Mouse (Mus musculus) myocyte (in vitro differentiated cells): Measurements from ENCODE around the gene Wnt6. TPM values are rescaled to one million over a fixed set of nuclear protein-coding genes. Genes with fewer than 3 reads are reported as not detected.

Experiments
- H3K27me3 ChIP-seq: one replicate; pipeline ENCODE4 v1.6.1; 2011; ENCODE audit not compliant: control insufficient read depth, insufficient read depth, insufficient read length
- H3K36me3 ChIP-seq: one replicate; pipeline ENCODE4 v1.6.1; 2011; ENCODE audit not compliant: control insufficient read depth, insufficient read depth
- H3K4me2 ChIP-seq: one replicate; pipeline ENCODE4 v1.6.1; 2011; ENCODE audit warnings: low read depth, control low read depth
- H3K4me3 ChIP-seq: one replicate; pipeline ENCODE4 v1.5.1; 2011; ENCODE audit warnings: mild to moderate bottlenecking, control low read depth, moderate library complexity
- H3K79me2 ChIP-seq: one replicate; pipeline ENCODE4 v1.6.1; 2011; ENCODE audit not compliant: control insufficient read depth, insufficient read depth
- H3ac ChIP-seq: one replicate; pipeline ENCODE4 v1.6.1; 2011; ENCODE audit not compliant: control insufficient read depth, insufficient read length
- CEBPB ChIP-seq: IDR thresholded peaks from 2 replicates; pipeline ENCODE4 v1.6.1; 2011; ENCODE audit warnings: mild to moderate bottlenecking, moderate library complexity; ENCODE audit not compliant: poor library complexity, insufficient read depth, severe bottlenecking
- E2F4 ChIP-seq: IDR thresholded peaks from one replicate; pipeline ENCODE4 v1.6.1; 2011; ENCODE audit warnings: mild to moderate bottlenecking, control low read depth, moderate library complexity; ENCODE audit not compliant: insufficient read depth
- MAX ChIP-seq: IDR thresholded peaks from one replicate; pipeline ENCODE4 v1.6.1; 2011; ENCODE audit warnings: low read depth, mild to moderate bottlenecking, control low read depth
- MYOD1 ChIP-seq, 3 experiments: IDR thresholded peaks; one replicate each; pipeline ENCODE4 v1.6.1; 2011; ENCODE audit warnings: control low read depth in 2 of 3, low read depth in 2 of 3, mild to moderate bottlenecking in 2 of 3, moderate library complexity in 1 of 3; ENCODE audit not compliant: insufficient read length in 2 of 3, control insufficient read depth in 1 of 3
- MYOG ChIP-seq, 3 experiments: IDR thresholded peaks; one replicate each; pipeline ENCODE4 v1.6.1; 2011; ENCODE audit warnings: control low read depth in 2 of 3, low read depth in 2 of 3, mild to moderate bottlenecking in 2 of 3; ENCODE audit not compliant: insufficient read length in 2 of 3, control insufficient read depth in 1 of 3, insufficient read depth in 1 of 3
- POLR2A ChIP-seq: IDR thresholded peaks from one replicate; pipeline ENCODE4 v1.6.1; 2011; ENCODE audit warnings: low read depth, mild to moderate bottlenecking, control low read depth, moderate library complexity; ENCODE audit not compliant: insufficient read length
- POLR2AphosphoS2 ChIP-seq: IDR thresholded peaks from one replicate; pipeline ENCODE4 v1.6.1; 2011; ENCODE audit warnings: low read depth, control low read depth; ENCODE audit not compliant: insufficient read length
- REST ChIP-seq: IDR thresholded peaks from one replicate; pipeline ENCODE4 v1.6.1; 2011; ENCODE audit warnings: mild to moderate bottlenecking, control low read depth, moderate library complexity; ENCODE audit not compliant: insufficient read depth, insufficient read length
- SRF ChIP-seq: IDR thresholded peaks from one replicate; pipeline ENCODE4 v1.6.1; 2011; ENCODE audit warnings: low read depth; ENCODE audit not compliant: control insufficient read depth, insufficient read length
- TCF12 ChIP-seq: IDR thresholded peaks from one replicate; pipeline ENCODE4 v1.6.1; 2011; ENCODE audit warnings: mild to moderate bottlenecking, control low read depth; ENCODE audit not compliant: poor library complexity, insufficient read depth, severe bottlenecking
- TCF3 ChIP-seq: IDR thresholded peaks from one replicate; pipeline ENCODE4 v1.6.1; 2011; ENCODE audit warnings: low read depth, control low read depth; ENCODE audit not compliant: insufficient read length
- USF1 ChIP-seq: IDR thresholded peaks from one replicate; pipeline ENCODE4 v1.6.1; 2011; ENCODE audit warnings: low read depth, mild to moderate bottlenecking, control low read depth, moderate library complexity
- polyA plus RNA-seq: library from polyadenylated mRNA; unstranded; fragments of >200 nt; fragmentation: generic; extraction: Trizol; gene quantifications from one replicate; pipeline ENCODE4 v1.2.1, GENCODE M21; 2012; ENCODE audit warnings: missing spikeins

Wnt6 gene
- polyA plus RNA-seq, 1 experiment, result 3.1 TPM

GRCm38 (mm10) chr1:74833255-74833654 lies 61.6 kb downstream of the Wnt6 start:
- Histone ChIP-seq H3K36me3 (no peaks in the 10 kb centered on the region), H3K79me2 (no peaks in the 10 kb centered on the region), H3K4me2 (no peak overlapping the region), H3ac (no peak overlapping the region), H3K27me3 (peaks cover 30% of the 10 kb centered on the region), H3K4me3 (no peak overlapping the region)
- TF ChIP-seq POLR2A, result no peak
- no peak for TF ChIP-seq USF1
- no peak for TF ChIP-seq REST
- no peak for TF ChIP-seq MYOG (IDR thresholded peaks at IDR 0.05; ENCODE audit: control insufficient read depth in 1 of 3, insufficient read depth in 1 of 3, insufficient read length in 2 of 3, low read depth in 2 of 3)
- no peak for TF ChIP-seq SRF
- no peak for TF ChIP-seq POLR2AphosphoS2
- no peak for TF ChIP-seq MAX
- no peak for TF ChIP-seq TCF12
- no peak for TF ChIP-seq TCF3
- TF ChIP-seq E2F4, result no peak
- TF ChIP-seq CEBPB, result no peak
- TF ChIP-seq MYOD1 (IDR thresholded peaks at IDR 0.05; ENCODE audit: control insufficient read depth in 1 of 3, insufficient read length in 2 of 3, low read depth in 2 of 3), result no peak

Other genes with a start within 250 kb of the Wnt6 start
- gene Plcd4, start 229.0 kb upstream of the Wnt6 start, polyA plus RNA-seq, result 0.12 TPM
- gene Usp37, start 227.6 kb upstream of the Wnt6 start, polyA plus RNA-seq, result 2.9 TPM
- 7.1 TPM for gene Zfp142, start 183.6 kb upstream of the Wnt6 start, polyA plus RNA-seq
- gene Bcs1l, start 183.6 kb upstream of the Wnt6 start, polyA plus RNA-seq, result 22.7 TPM
- gene Rnf25, start 170.5 kb upstream of the Wnt6 start, polyA plus RNA-seq, result 32.8 TPM
- gene Stk36, start 170.4 kb upstream of the Wnt6 start, polyA plus RNA-seq, result 5.2 TPM
- 5.1 TPM for gene Ttll4, start 110.1 kb upstream of the Wnt6 start, polyA plus RNA-seq
- gene Cyp27a1, start 58.3 kb upstream of the Wnt6 start, polyA plus RNA-seq, result 0.42 TPM
- 24.6 TPM for gene Prkag3, start 22.7 kb upstream of the Wnt6 start, polyA plus RNA-seq
- gene Wnt10a, start 19.6 kb downstream of the Wnt6 start, polyA plus RNA-seq, result 44.0 TPM
- gene Cdk5r2, start 83.0 kb downstream of the Wnt6 start, polyA plus RNA-seq, result 0.05 TPM
- gene Fev, start 113.5 kb downstream of the Wnt6 start, polyA plus RNA-seq, result not detected
- gene Cryba2, start 121.3 kb downstream of the Wnt6 start, polyA plus RNA-seq, result not detected
- not detected for gene Cfap65, start 163.7 kb downstream of the Wnt6 start, polyA plus RNA-seq
- gene Ihh, start 179.8 kb downstream of the Wnt6 start, polyA plus RNA-seq, result 0.07 TPM